Mouse (Mus musculus) neural tube, embryonic 11.5 days (tissue): Measurements from ENCODE around the gene Ythdf2. TPM values are rescaled to one million over a fixed set of nuclear protein-coding genes. Genes with fewer than 3 reads are reported as not detected.

Experiments
- ATAC-seq: fragments of 200-750 bp; cut with Nextera tagmentation; 2 replicates; pipeline ENCODE4 v1.8.0; 2017; ENCODE audit warnings: moderate number of reproducible peaks, mild to moderate bottlenecking, moderate TSS enrichment, moderate library complexity; ENCODE audit not compliant: insufficient read depth, low FRiP score, low TSS enrichment
- DNase-seq: peaks from one replicate; pipeline ENCODE4 v3.0.0-alpha.2; 2015; ENCODE audit warnings: low spot score
- H3K27ac ChIP-seq: fragments of 300-500 bp; sonication (generic); 2 replicates; pipeline ENCODE4 v1.5.1; 2014; ENCODE audit warnings: low read depth, mild to moderate bottlenecking, low read length
- H3K27me3 ChIP-seq: fragments of 300-500 bp; sonication (generic); 2 replicates; pipeline ENCODE4 v1.6.1; 2014; ENCODE audit warnings: mild to moderate bottlenecking, low read length, mixed read lengths; ENCODE audit not compliant: control insufficient read depth, insufficient read depth
- H3K36me3 ChIP-seq: fragments of 300-500 bp; sonication (generic); 2 replicates; pipeline ENCODE4 v1.6.1; 2014; ENCODE audit warnings: mild to moderate bottlenecking, low read length, moderate library complexity, mixed read lengths; ENCODE audit not compliant: control insufficient read depth, insufficient read depth
- H3K4me1 ChIP-seq: fragments of 300-500 bp; sonication (generic); 2 replicates; pipeline ENCODE4 v1.6.1; 2014; ENCODE audit warnings: low read length, mixed read lengths; ENCODE audit not compliant: control insufficient read depth, insufficient read depth
- H3K4me2 ChIP-seq: fragments of 300-500 bp; sonication (generic); 2 replicates; pipeline ENCODE4 v1.6.1; 2014; ENCODE audit warnings: low read depth, mild to moderate bottlenecking, moderate library complexity
- H3K4me3 ChIP-seq: fragments of 300-500 bp; sonication (generic); 2 replicates; pipeline ENCODE4 v1.5.1; 2014; ENCODE audit warnings: low read depth, low read length
- H3K9ac ChIP-seq: fragments of 300-500 bp; sonication (generic); 2 replicates; pipeline ENCODE4 v1.6.1; 2014; ENCODE audit warnings: mild to moderate bottlenecking, low read length
- H3K9me3 ChIP-seq: fragments of 300-500 bp; sonication (generic); 2 replicates; pipeline ENCODE4 v1.6.1; 2016; ENCODE audit warnings: low read length; ENCODE audit not compliant: control insufficient read depth
- WGBS: fragments of 180-500 bp; shearing (Covaris S2); extraction: QIAGEN DNeasy Blood & Tissue Kit; methylation state at CpG from one replicate; pipeline ENCODE4 v1.1.7; 2014; 5-methylcytosine and 5-hydroxymethylcytosine counted together
- polyA plus RNA-seq: library from polyadenylated mRNA; unstranded; fragments of >200 nt; fragmentation: Nextera tagmentation; extraction: Ambion mirVana; gene quantifications from 2 replicates; pipeline ENCODE4 v1.2.1, GENCODE M21; 2014

The Ythdf2 gene
- polyA plus RNA-seq, 1 experiment from 2014 or later, result 159 TPM

- H3K4me3 ChIP-seq, result no peak overlapping the region
- no peak overlapping the region for H3K4me2 ChIP-seq
- no peak overlapping the region for H3K27ac ChIP-seq
- 0 out of 2 replicates have a peak, but pooled peaks cover 3% of the 10 kb centered on the region for H3K4me1 ChIP-seq
- 0 out of 2 replicates have a peak, but pooled peaks cover 2% of the 10 kb centered on the region for H3K36me3 ChIP-seq
- H3K9me3 ChIP-seq, result no peaks in the 10 kb centered on the region
- H3K9ac ChIP-seq, result no peak overlapping the region
- ATAC-seq, result no peak
- H3K27me3 ChIP-seq, result no peaks in the 10 kb centered on the region
- 93% methylated on average over 3 of the region's 3 CpGs for WGBS
- no peak for DNase-seq
Observed at GRCm38 (mm10) chr4:132194975-132195374, 17.1 kb downstream of the Ythdf2 start.

DNA sequence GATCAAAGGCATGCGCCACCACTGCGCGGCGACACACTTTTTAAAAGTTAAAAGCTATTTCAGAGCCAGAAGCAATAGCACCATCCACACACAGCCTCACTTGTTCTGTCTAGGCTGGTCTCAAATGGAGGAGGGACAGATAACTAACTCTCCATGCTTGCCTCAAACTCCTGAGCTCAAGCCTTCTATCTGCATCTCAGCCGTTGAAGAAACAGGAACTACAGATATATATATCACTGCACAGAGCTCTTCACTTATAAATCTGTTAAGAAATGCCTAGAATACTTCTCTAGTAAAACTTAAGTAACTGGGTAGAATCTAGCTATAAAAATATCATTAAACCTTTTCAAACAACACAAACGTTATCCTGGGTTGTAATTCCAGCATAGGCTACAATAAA lies 17.7 kb downstream of the Ythdf2 start:
- WGBS, result 96% methylated on average over 6 of the region's 6 CpGs
- no peak overlapping the region for H3K9ac ChIP-seq
- no peak overlapping the region for H3K4me3 ChIP-seq
- no peak overlapping the region for H3K4me2 ChIP-seq
- no peak for DNase-seq
- no peaks in the 10 kb centered on the region for H3K4me1 ChIP-seq
- ATAC-seq, result no peak
- H3K36me3 ChIP-seq, result no peaks in the 10 kb centered on the region
- H3K27ac ChIP-seq, result no peak overlapping the region
- H3K9me3 ChIP-seq, result no peaks in the 10 kb centered on the region
- no peaks in the 10 kb centered on the region for H3K27me3 ChIP-seq

GRCm38 (mm10) chr4:132187826-132188401 lies 24.2 kb downstream of the Ythdf2 start:
- DNase-seq (no peak), ATAC-seq (no peak)
- Histone ChIP-seq H3K4me1 (no peaks in the 10 kb centered on the region), H3K36me3 (peaks cover 5% of the 10 kb centered on the region; the same call in 1 of the 2 replicates), H3K27me3 (no peaks in the 10 kb centered on the region), H3K27ac (no peak overlapping the region), H3K9me3 (no peaks in the 10 kb centered on the region), H3K4me2 (no peak overlapping the region), H3K9ac (no peak overlapping the region), H3K4me3 (no peak overlapping the region)
- 94% methylated on average over 2 of the region's 2 CpGs for WGBS

DNA sequence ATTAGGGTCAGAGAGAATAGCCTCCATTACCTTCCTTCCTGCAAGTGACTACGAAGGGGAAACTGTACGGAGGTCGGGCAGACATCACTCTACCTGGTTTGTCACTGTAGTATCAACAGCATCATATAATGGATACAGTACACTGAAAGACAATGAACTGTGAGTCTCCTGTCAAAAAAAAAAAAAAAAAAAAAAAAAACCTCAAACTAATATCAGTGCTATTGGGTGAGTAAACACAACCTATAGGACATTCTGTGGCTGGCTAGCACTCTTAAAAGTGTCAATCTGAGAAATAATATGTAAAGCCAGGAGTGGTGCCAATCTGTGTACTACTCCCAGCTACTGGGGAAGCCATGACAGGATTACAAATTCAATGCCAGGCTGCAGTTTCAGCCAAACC lies 28.9 kb downstream of the Ythdf2 start:
- H3K36me3 ChIP-seq, result peaks cover 5% of the 10 kb centered on the region; the same call in 1 of the 2 replicates
- H3K27me3 ChIP-seq, result no peaks in the 10 kb centered on the region
- no peaks in the 10 kb centered on the region for H3K9me3 ChIP-seq
- H3K4me2 ChIP-seq, result no peak overlapping the region
- no peak overlapping the region for H3K27ac ChIP-seq
- H3K9ac ChIP-seq, result no peak overlapping the region
- H3K4me1 ChIP-seq, result no peaks in the 10 kb centered on the region
- WGBS, result 97% methylated on average over 3 of the region's 3 CpGs
- no peak overlapping the region for H3K4me3 ChIP-seq
- DNase-seq (no peak), ATAC-seq (no peak)

DNA sequence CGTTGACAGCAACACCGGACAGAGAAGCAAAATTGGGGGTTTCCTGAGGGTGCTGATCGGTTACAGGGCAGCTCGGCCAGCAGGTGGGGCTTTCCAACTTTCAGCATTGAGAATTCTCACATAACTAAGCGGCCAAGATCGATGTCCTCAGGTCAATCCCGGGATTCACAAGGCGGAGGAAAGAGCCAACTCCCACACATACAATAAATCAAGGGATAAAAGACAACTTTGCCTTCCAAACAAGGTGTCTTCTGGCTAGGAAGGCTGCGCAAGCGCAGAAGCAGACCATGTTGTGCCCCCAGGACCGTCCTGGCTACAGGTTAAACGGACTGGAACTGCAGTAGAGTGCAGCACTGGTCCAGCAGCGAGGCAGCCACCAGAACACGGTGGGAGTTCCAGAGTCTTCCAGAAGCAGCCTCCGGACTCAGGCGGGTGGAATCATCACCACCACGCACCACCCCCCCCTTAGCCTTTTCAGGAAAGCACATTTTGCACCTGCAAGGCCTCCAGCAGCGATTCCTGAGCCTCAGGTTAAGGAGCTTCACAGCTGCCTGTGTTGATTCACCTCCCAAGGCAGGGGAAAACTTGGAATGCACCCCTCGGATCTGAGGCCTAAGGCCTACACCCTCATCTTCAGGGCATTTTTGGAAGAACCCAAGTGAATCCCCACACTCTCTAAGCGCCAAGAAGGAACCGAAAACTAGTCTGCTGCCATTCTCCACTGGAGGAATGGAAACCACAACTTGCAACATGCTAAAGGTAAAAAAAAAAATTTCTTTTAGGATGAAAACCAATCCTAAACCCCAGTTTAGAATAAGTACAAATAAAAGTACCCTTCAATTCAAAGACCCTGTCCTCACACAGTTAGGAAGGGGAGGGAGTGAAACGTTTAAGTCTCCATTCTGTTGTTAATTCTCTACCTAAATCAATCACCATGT lies 30.1 kb downstream of the Ythdf2 start:
- Histone ChIP-seq H3K9me3 (no peaks in the 10 kb centered on the region), H3K36me3 (peaks cover 5% of the 10 kb centered on the region; the same call in 1 of the 2 replicates), H3K9ac (no peak overlapping the region), H3K27me3 (no peaks in the 10 kb centered on the region), H3K4me2 (no peak overlapping the region), H3K4me1 (no peaks in the 10 kb centered on the region), H3K4me3 (no peak overlapping the region), H3K27ac (no peak overlapping the region)
- 68% methylated on average over 22 of the region's 22 CpGs for WGBS
- DNase-seq (no peak), ATAC-seq (no peak)

- ATAC-seq, result no peak
- Histone ChIP-seq H3K27ac (no peak overlapping the region), H3K4me2 (no peak overlapping the region), H3K36me3 (peaks cover 4% of the 10 kb centered on the region; the same call in 1 of the 2 replicates), H3K4me3 (no peak overlapping the region), H3K9me3 (no peaks in the 10 kb centered on the region), H3K4me1 (no peaks in the 10 kb centered on the region), H3K9ac (no peak overlapping the region), H3K27me3 (no peaks in the 10 kb centered on the region)
- DNase-seq, result peak; percentile 45
- 80% methylated on average over 9 of the region's 9 CpGs for WGBS
Observed at GRCm38 (mm10) chr4:132180710-132181109, 31.4 kb downstream of the Ythdf2 start.

GRCm38 (mm10) chr4:132178630-132179059 lies 33.5 kb downstream of the Ythdf2 start:
- Histone ChIP-seq H3K4me2 (no peak overlapping the region), H3K9ac (no peak overlapping the region), H3K27me3 (no peaks in the 10 kb centered on the region), H3K4me1 (no peaks in the 10 kb centered on the region), H3K4me3 (no peak overlapping the region), H3K27ac (no peak overlapping the region), H3K36me3 (no peaks in the 10 kb centered on the region), H3K9me3 (no peaks in the 10 kb centered on the region)
- DNase-seq (peak; percentile 71), ATAC-seq (no peak)
- WGBS, result 20% methylated on average over 10 of the region's 10 CpGs

- Histone ChIP-seq H3K27me3 (no peaks in the 10 kb centered on the region), H3K4me1 (no peaks in the 10 kb centered on the region), H3K27ac (no peak overlapping the region), H3K4me2 (no peak overlapping the region), H3K4me3 (no peak overlapping the region), H3K9ac (no peak overlapping the region), H3K9me3 (no peaks in the 10 kb centered on the region), H3K36me3 (no peaks in the 10 kb centered on the region)
- no peak for DNase-seq
- no peak for ATAC-seq
- 63% methylated on average over 10 of the region's 10 CpGs for WGBS
Observed at GRCm38 (mm10) chr4:132176474-132176873, 35.6 kb downstream of the Ythdf2 start.
